Mouse (Mus musculus) heart, adult 2 months (tissue): ENCODE measurements at regions not wholly inside any gene's neighbourhood (a gene's known extent, or its start where the extent isn't known, plus 50 kb on each side); places are given as distances from the start of the nearest gene placed in this dataset.

ENCODE experiments used
- DNase-seq, 2 experiments: peaks; one replicate each; pipeline ENCODE4 v3.0.0; 2021
- H3K27ac ChIP-seq: fragments of 200-600 bp; 2 replicates; pipeline ENCODE4 v1.8.1; 2022
- H3K27me3 ChIP-seq: fragments of 200-500 bp; 2 replicates; pipeline ENCODE4 v1.6.1; 2012; ENCODE audit warnings: mild to moderate bottlenecking, low read length, inconsistent platforms, mixed read lengths; ENCODE audit not compliant: control insufficient read depth, insufficient read depth
- H3K36me3 ChIP-seq: fragments of 200-500 bp; 2 replicates; pipeline ENCODE4 v1.6.1; 2012; ENCODE audit warnings: low read length, inconsistent platforms; ENCODE audit not compliant: control insufficient read depth, insufficient read depth
- H3K4me1 ChIP-seq: fragments of 200-500 bp; 2 replicates; pipeline ENCODE4 v1.6.1; 2011; ENCODE audit warnings: low read length; ENCODE audit not compliant: control insufficient read depth, insufficient read depth
- H3K4me3 ChIP-seq: fragments of 200-600 bp; 2 replicates; pipeline ENCODE4 v1.8.1; 2022
- H3K79me2 ChIP-seq: fragments of 200-500 bp; replicated peaks from 2 replicates; pipeline ENCODE4 v1.6.1; 2012; ENCODE audit warnings: mild to moderate bottlenecking, inconsistent platforms, low read length, moderate library complexity, mixed read lengths; ENCODE audit not compliant: control insufficient read depth, insufficient read depth
- H3K9ac ChIP-seq: fragments of 200-500 bp; 2 replicates; pipeline ENCODE4 v1.6.1; 2012; ENCODE audit warnings: low read depth, mild to moderate bottlenecking, control low read depth, inconsistent platforms, low read length, mixed read lengths
- CTCF ChIP-seq: fragments of 200-600 bp; IDR thresholded peaks from 2 replicates; pipeline ENCODE4 v1.8.1; 2022; ENCODE audit warnings: antibody characterized with exemption, mild to moderate bottlenecking, moderate library complexity
- EP300 ChIP-seq: fragments of 200-500 bp; IDR thresholded peaks from 2 replicates; pipeline ENCODE4 v1.6.1; 2011; ENCODE audit warnings: low read depth, low read length, control low read depth; ENCODE audit not compliant: insufficient read depth
- POLR2A ChIP-seq: fragments of 200-500 bp; IDR thresholded peaks from 2 replicates; pipeline ENCODE4 v1.6.1; 2011; ENCODE audit warnings: mild to moderate bottlenecking, low read depth, low read length, control low read depth; ENCODE audit not compliant: insufficient read depth
- WGBS: fragments of 180-500 bp; shearing (Covaris S2); methylation state at CpG from one replicate; pipeline ENCODE4 v1.1.7; 2018; 5-methylcytosine and 5-hydroxymethylcytosine counted together
- intact Hi-C: fragments of 180-260 bp; cut with DNase I; formaldehyde crosslinking; loops from one replicate; pipeline ENCODE4 v1.15.1; 2025

DNA sequence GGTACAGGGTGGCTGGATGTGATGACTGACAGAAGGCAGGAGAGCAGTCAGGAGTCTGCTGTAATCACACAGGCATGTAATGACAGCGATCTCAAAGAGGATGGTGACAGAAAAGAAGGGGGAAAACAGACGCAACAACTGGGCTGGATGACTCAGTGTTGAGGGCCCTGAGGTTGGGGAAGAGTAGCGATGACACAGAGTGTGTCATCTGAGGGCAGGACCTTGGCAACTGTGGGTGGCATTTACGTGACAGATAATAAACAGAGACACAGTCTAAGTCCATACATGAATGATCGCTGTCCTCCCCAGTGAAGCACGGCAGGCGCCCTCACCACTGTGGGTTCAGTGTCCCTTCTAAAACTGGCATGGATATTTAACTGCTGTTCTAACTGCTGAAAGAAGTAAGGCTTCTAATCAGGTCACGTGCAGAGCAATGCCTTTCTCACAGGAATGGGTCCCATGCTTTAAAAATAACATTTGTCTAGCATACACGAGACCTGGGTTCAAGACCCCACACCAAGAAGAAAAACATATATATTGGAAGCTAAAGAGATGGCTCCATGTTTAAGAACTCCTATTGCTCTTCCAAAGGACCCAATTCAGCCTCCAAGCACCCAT, 163.8 kb upstream of the Zfp703 start:
- DNase-seq = peak in 1 of 2 experiments; percentile 18
- H3K4me3 ChIP-seq = no peak overlapping the region
- intact Hi-C loops = no loop called here

DNA sequence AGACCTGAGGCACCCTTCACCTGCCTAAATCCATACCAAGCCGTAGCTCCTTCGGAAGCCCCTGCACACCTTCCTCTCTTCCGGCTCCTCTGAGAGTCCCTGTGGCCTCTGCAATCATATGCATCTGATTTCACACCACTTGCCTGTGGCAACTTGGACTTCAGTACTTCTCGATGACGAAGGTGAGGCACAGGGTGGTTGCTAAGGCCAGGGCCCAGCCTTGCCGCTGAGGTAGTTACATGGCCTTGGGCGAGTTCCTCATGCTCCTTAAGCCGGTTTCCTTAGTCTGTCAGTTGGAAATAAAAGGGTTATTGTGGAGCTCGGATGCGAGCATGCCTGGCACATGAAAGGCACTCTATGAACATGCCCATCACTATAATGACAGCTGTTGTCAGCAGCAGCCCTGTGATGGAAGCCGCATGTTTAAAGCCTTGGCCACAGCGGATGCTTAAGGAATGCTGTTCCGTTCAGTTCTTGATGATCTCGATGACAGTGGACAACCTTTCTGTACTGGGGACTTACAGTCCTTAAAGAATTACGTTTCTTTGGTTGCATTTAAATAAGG, 162.0 kb upstream of the Zfp703 start:
- H3K27me3 ChIP-seq = no peaks in the 10 kb centered on the region; the same call in 1 of the 2 replicates
- no peaks in the 10 kb centered on the region for H3K79me2 ChIP-seq
- no peak for DNase-seq
- WGBS = 83% methylated on average over 15 of the region's 15 CpGs
- H3K4me1 ChIP-seq = peaks cover 3% of the 10 kb centered on the region; the same call in 1 of the 2 replicates
- no peaks in the 10 kb centered on the region for H3K36me3 ChIP-seq
- no peak overlapping the region for H3K4me3 ChIP-seq
- intact Hi-C loops = no loop called here
- no peak overlapping the region for H3K27ac ChIP-seq
- H3K9ac ChIP-seq = no peak overlapping the region
- TF ChIP-seq EP300 = no peak
- no peak for TF ChIP-seq POLR2A
- no peak for TF ChIP-seq CTCF

More for the DNA sequence above, 163.8 kb upstream of the Zfp703 start:
- WGBS = 46% methylated on average over 9 of the region's 9 CpGs
- H3K4me1 ChIP-seq = peaks cover 3% of the 10 kb centered on the region; the same call in 1 of the 2 replicates
- no peaks in the 10 kb centered on the region for H3K36me3 ChIP-seq
- no peaks in the 10 kb centered on the region; the same call in 1 of the 2 replicates for H3K27me3 ChIP-seq
- H3K9ac ChIP-seq = no peak overlapping the region
- no peak overlapping the region for H3K27ac ChIP-seq
- H3K79me2 ChIP-seq = no peaks in the 10 kb centered on the region
- no peak for TF ChIP-seq POLR2A
- no peak for TF ChIP-seq EP300
- TF ChIP-seq CTCF = no peak

DNA sequence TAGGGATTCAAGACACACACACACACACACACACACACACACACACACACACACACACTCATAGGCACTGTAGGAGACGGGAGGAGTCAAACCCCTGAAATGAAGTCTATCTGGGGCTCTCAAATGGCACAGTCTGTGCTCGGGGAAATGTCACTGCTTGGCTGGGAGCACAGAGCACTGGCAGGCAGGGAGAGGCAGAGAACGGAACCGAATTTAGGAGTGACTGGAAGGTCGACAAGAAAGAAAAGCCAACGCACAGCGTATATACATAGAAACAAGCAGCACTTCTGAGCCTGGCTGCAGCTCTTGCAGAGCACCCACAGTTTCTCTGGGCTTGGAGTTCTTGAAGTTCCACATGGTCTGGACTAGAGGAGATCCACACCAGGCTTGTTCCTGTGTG, 160.1 kb upstream of the Zfp703 start:
- intact Hi-C loops = no loop called here

DNA sequence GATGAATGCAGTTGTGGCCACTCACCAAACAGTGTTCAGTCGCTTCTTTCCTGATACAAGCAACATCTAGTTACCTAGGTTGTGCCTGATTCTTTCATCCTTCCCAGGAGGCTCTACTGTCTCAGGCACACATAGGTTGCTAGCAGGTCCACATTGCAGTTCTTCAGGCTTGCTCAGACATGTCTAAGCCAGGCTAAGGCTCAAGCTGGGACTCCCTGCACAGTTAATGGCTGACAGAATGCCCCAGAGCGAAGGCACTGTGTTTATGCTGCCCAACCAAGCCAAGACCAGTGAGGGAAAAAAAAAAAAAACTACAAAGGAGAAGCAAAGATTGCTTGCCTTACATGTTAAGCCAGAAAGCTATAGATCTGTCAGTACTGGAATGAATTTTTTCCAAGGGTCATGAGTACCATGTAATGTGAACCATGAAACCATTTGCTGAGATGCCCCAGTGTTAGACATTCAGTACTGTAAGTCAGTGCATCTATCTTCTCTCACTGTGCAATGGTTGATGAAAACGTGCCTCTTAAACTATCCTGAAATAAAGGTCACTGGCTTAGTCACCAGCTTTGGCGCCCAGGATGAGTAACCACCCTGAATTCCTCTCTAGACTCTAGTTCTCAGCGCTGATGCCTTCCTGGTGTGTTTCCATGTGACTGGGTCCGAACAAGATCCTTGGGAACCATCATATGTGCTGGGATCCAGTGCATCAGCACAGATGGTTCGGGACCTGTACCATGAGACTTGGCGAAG, 152.8 kb upstream of the Zfp703 start:
- Histone ChIP-seq H3K36me3 (no peaks in the 10 kb centered on the region), H3K9ac (no peak overlapping the region), H3K79me2 (no peaks in the 10 kb centered on the region), H3K27me3 (no peaks in the 10 kb centered on the region), H3K4me1 (peaks cover 1% of the 10 kb centered on the region), H3K27ac (no peak overlapping the region), H3K4me3 (no peak overlapping the region)
- TF ChIP-seq CTCF = no peak
- TF ChIP-seq POLR2A = no peak
- no peak for TF ChIP-seq EP300
- DNase-seq = peak in 1 of 2 experiments; percentile 13
- WGBS = 82% methylated on average over 8 of the region's 8 CpGs
- intact Hi-C loops = no loop called here

More for the DNA sequence above, 160.1 kb upstream of the Zfp703 start:
- 79% methylated on average over 7 of the region's 7 CpGs for WGBS
- no peaks in the 10 kb centered on the region; the same call in 1 of the 2 replicates for H3K27me3 ChIP-seq
- no peaks in the 10 kb centered on the region for H3K79me2 ChIP-seq
- DNase-seq = no peak
- H3K36me3 ChIP-seq = no peaks in the 10 kb centered on the region
- H3K4me3 ChIP-seq = no peak overlapping the region
- TF ChIP-seq EP300 = no peak
- no peak for TF ChIP-seq POLR2A
- no peak for TF ChIP-seq CTCF
- no peak overlapping the region for H3K27ac ChIP-seq
- H3K4me1 ChIP-seq = peaks cover 3% of the 10 kb centered on the region; the same call in 1 of the 2 replicates
- H3K9ac ChIP-seq = no peak overlapping the region

DNA sequence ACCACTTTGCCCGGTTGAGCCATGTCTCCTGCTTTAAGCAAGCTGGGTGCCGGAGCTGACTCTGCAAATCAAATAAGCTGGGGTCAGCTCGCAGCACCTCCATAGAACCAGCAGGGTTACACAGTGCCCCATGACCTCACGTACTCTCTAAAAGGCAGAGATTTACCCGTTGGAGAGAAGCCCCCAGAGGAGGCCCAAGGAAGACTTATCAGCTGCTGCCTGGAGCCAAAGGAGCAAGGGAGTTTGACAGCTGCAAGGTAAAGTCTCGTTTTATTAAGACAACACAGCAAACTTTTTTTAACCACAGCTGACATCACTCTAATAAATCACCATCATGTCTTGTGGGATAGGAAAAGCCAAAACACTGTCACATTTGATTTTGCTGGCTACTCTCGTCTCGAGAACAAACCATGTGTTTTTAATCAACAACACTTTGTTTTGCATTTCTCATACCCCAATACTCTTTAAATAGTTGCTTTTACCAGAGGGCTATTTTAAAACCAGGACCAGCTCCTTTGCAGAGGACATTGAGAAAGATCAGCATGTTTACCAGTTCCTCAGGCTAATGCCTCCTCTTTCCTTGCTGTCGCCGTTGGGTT, 148.7 kb upstream of the Zfp703 start:
- TF ChIP-seq EP300 = no peak
- TF ChIP-seq CTCF = no peak
- TF ChIP-seq POLR2A = no peak
- peak overlapping the region; percentile 47 for H3K27ac ChIP-seq
- DNase-seq = peak in 1 of 2 experiments; percentile 36

More for the DNA sequence above, 148.7 kb upstream of the Zfp703 start:
- H3K9ac ChIP-seq = no peak overlapping the region
- WGBS = 43% methylated on average over 10 of the region's 10 CpGs
- no peak overlapping the region for H3K4me3 ChIP-seq
- no peaks in the 10 kb centered on the region for H3K27me3 ChIP-seq
- no peaks in the 10 kb centered on the region for H3K36me3 ChIP-seq
- H3K79me2 ChIP-seq = no peaks in the 10 kb centered on the region
- peaks cover 1% of the 10 kb centered on the region for H3K4me1 ChIP-seq
- intact Hi-C loops = no loop called here
